Mouse (Mus musculus): Measurements from ENCODE around the gene Ormdl1. TPM values are rescaled to one million over a fixed set of nuclear protein-coding genes. Genes with fewer than 3 reads are reported as not detected.

Ormdl1 gene
- 91.0 TPM for polyA plus RNA-seq (2017; shearing (Covaris generic))

GRCm38 (mm10) chr1:53296581-53297383, at the start of gene Ormdl1, which contains the start of the genes Pms1 and Gm28778:
Gene Ormdl1 (plus strand): TSS chr1:53297095.
Gene Pms1 (minus strand): TSS chr1:53297018.
Gene Gm28778 (plus strand): TSS chr1:53297111.

GRCm38 (mm10) chr1:53312989-53313967, 16.4 kb downstream of the Ormdl1 start, which contains the start of gene Osgepl1:
Gene Osgepl1 (plus strand): TSS chr1:53313624.

DNA sequence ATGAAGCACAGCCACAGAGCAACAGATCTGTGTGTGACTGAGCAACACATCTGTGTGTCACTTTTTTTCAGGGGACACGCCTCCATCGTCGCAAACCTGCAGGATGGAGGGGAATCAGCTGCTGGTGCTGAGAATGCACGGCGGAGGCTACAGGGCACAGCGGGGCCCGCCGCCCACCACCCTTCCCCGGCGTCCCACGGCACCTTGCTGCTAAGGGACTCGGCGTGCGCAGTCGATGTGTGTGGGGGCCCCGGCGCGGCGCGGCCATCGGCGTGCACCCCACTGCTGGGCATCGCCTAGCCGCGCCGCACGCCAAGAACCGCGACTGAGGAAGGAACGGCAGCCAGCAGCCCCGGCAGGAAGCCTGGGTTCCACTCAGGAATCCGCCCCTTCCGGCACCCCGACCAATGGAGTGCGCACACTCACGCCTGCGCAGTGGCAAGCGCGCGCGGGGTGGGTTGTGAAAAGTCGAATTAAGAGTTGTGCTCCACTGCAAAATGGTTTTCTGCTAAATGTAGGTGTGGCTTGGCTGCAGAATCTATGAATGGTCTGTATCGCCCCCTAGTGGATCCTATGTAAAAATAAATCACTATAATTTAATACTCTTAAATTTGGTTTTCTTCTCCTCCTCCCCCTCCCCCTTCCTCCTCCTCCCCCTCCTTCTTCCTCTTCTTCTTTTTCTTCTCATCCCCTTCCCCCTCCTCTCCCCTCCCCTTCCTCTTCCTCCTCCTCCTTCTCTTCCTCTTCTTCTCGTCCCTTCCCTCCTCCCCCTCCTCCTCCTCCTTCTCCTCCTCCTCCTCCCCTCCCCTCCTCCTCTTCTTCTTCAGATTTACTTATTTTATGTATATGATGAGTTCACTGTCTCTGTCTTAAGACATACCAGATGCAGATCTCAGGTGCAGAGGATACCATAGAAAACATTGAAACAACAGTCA, 55.7 kb downstream of the Ormdl1 start, which contains the start of the genes Asdurf, Gm28551 and Asnsd1:
Gene Asdurf, minus strand, starts transcription at position 293 of the 935 bp plus-strand sequence.
Gene Gm28551, minus strand, starts transcription at position 341 of the 935 bp plus-strand sequence.
Gene Asnsd1, minus strand, starts transcription at position 426 of the 935 bp plus-strand sequence.

Other genes with a start within 250 kb of the Ormdl1 start
- gene Mstn, start 235.5 kb upstream of the Ormdl1 start, polyA plus RNA-seq (2017; shearing (Covaris generic)) = not detected
- gene 1700019A02Rik, start 109.5 kb upstream of the Ormdl1 start, polyA plus RNA-seq (2017; shearing (Covaris generic)) = not detected
- gene Pms1, start 77 bp upstream of the Ormdl1 start, polyA plus RNA-seq (2017; shearing (Covaris generic)) = 33.2 TPM
- gene Gm28778, start within 50 bp of the Ormdl1 start, polyA plus RNA-seq (2017; shearing (Covaris generic)) = not detected
- 25.2 TPM for gene Osgepl1, start 16.5 kb downstream of the Ormdl1 start, polyA plus RNA-seq (2017; shearing (Covaris generic))
- not detected for gene Asdurf, start 55.5 kb downstream of the Ormdl1 start, polyA plus RNA-seq (2017; shearing (Covaris generic))
- gene Gm28551, start 55.6 kb downstream of the Ormdl1 start, polyA plus RNA-seq (2017; shearing (Covaris generic)) = 0.38 TPM
- gene Asnsd1, start 55.7 kb downstream of the Ormdl1 start, polyA plus RNA-seq (2017; shearing (Covaris generic)) = 63.8 TPM